Mouse (Mus musculus): ENCODE measurements at regions not wholly inside any gene's neighbourhood (a gene's known extent, or its start where the extent isn't known, plus 50 kb on each side); places are given as distances from the start of the nearest gene placed in this dataset.
"Not testable (repeated sequence)": the region's sequence is repeated elsewhere in the genome, so short reads cannot be mapped to it uniquely, and the experiment has no call there.

DNA sequence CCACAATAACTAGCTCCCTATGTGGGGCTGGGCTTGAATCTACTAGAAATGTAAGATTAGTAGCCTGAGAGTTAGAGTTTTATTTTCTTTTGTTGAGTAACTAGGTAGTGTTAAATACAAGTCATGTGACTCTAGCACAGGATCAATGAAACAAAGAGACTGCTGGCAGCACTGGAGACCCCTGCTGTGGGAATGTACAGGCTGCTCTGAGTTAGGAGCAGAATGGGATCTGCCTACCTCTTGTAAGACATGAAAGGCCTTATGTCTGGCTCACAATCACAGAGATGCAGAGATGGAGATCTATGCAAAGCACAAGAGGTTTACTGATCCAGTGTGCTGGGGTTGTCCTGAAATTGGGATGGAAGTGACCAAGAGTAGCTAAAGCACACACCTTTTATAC is 193.9 kb upstream of the Kcnmb2 start:
- not testable (repeated sequence) for DNase-seq (ENCODE audit: low spot score)

DNA sequence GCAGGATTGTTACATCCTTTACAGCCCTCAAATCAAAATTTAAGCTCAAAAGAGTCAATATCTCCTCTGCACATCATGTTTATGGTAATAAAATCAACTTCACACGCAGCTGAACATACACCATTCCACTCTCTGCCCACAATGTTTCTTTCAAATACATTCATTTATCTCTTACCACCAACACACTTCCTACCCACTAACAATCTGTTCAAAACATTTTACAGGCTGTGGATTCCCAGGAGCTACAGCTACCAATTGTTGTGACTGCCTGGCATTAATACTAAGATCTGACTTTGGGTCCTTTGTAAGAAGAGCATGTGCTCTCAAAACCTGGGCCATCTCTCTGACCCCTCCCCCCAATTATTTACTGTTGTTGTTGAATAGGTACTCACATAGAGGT is 161.0 kb upstream of the Kcnmb2 start:
- peak; percentile 2 for DNase-seq (ENCODE audit: low spot score)

DNA sequence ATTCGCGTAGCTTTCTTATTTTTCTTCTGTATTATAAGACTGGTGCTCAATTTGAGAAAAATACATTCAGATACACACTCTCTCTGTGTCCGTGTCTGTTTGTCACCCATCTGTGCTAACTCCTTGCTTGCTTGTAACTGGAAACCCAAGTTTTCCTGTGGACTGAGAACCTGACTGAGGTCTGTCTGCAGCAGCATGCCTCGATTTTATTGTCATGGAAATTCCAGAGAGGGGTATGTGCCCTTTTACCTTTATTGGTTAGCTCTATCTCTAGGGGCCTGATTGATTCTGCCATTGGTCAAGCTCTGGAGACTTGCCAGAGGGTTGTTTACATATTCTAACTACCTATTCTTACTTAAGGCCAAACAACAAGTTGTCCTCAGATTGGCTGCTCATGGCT is 146.4 kb upstream of the Kcnmb2 start:
- no peak for DNase-seq (ENCODE audit: low spot score)

DNA sequence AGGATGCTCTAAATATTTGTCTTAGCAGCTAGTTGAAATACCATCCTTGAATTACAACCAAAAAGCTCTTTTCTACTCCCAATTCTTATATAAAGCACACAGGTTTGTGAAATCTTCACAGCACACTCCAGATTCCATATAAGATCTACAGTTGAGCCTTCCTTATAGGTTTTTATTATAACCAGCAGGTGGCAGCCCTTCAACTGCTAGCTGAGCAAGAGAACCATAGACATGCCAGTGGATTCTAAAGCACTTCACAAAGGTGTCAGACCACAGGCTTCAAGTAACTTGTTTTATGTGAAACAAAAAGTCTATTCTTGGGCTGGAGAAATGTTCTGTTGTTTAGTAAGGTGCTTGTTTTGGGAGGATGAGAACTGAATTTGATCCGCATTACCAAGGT is 133.1 kb upstream of the Kcnmb2 start:
- DNase-seq (ENCODE audit: low spot score), result no peak

DNA sequence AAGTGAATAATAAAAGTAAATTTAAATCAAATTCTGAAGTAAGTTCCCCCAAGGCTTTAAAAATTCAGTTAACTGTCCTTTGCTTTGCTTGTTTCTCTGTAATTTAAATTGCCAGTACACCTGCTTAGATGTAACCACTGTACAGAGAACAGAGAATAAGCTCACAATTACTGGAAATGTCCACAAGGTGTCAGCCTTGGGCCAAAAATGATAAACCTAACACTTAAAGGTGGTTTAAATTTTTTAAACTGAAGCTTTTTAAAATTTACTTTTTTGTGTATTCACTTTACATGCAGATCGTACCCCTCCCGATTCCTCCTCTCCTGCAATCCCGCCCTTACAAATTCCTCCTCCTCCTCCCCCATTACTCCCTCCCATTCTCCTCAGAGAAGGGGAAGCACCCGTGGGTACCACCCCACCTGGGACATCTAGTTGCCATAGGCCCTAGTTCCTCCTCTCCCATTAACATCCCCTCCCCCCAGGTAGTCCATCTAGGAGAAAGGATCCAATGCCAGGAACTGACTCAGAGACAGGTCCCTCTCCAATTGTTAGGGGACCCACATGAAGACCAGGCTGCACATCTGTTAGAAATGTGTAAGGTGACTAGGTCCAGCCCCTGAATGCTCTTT is 111.9 kb upstream of the Kcnmb2 start:
- DNase-seq (ENCODE audit: low spot score), result peak; percentile 5

DNA sequence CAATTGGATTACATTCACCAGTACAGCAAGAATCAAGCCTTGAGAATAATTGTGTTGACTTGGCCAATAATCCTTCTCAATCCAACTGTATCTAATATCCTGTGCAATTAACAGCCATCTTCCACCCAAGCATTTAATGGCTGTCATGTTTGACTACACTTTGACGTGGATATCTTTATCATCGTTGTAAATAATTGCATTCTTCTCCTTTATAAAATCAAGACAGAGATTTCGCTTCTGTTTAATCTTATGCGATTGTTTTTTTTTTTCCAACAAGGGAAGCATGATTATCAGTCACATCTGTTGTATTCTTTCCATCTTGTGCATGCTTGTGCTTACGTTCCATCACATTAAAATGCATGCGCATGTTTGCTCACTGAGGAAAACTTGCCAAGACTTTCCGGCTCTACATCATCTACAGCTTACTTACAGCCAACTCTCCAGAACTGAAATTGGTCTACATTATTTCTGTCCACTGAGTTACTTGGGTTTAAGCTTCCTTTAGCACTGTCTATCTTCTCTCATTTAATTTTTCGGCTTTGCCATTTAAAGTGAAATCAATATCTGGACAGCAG is 108.8 kb upstream of the Kcnmb2 start:
- no peak for DNase-seq (ENCODE audit: low spot score)

DNA sequence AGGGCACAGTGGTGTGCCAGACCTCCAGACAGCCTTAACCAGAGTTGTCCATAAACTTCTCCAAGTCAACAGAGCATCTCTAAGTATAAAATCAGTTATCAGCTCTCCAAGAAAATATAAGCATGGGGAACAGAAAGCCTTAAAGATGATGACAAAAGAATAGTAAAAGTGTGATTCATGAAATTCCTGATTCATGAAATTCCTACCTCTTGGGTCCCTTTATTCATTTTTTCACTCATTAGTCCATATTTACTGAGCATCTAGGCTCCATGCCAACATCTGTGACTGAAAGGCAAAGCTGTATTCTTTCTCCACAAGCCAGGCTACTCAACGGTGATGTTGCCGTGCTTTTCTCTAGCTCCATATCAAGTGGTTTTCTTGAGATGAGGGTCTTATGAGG is 105.7 kb upstream of the Kcnmb2 start:
- no peak for DNase-seq (ENCODE audit: low spot score)

DNA sequence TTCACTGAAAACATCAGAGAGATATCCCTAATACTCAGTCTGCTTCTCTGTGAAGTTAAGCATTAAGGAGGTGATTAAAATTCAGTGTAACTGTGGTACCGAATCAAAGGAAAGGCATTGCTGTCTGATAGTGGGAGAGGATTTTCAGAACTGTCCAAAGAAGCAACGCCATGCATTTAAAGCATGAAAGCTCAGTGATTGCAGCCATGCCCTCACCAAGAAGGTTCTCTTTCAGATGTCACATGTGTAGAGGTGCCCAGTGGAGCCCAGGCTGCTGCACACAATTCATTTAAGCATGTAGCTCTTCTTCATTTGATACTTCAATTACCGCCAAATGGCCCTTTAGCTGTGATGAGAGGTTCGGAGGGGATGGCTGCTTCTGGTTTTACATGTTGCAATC is 103.1 kb upstream of the Kcnmb2 start:
- no peak for DNase-seq (ENCODE audit: low spot score)

DNA sequence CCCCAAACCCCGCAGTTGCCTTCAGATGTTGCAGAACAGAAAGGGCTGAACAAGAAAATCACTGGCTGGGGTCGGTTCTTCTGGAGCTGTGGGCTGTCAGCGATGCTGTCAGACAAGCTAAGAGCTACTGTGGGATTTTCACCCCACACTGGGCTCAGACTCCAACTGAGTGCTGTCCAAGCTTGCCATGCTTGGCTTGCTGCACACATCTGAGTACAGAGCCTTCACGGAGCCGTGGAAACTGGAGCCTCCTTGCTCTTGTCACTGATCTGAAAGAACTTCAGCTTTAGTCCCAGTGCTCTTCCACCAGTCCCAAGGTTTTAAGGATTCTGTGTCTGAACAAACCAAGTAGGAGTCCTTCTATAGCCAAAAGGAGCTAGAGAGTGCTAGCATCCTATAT is 98.3 kb upstream of the Kcnmb2 start:
- DNase-seq (ENCODE audit: low spot score), result no peak

DNA sequence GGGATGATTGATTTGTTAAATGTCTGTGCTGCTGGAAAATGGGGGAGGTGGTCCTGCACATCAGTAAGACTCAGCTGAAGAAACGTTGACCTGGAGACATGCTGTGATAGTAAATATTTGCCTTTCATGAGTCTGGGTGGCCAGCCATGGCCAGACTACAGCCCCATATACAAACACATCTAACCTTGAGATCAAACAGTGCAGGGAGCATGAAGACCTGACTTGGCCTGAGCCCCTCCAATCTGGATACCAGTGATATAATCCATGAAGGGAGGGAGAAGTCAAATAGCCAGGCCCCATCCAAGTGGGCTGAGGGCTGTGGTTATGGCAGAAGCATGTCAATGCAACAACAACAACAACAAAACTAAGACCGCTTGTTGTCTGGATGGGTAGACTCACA is 94.6 kb upstream of the Kcnmb2 start:
- DNase-seq (ENCODE audit: low spot score), result no peak

DNA sequence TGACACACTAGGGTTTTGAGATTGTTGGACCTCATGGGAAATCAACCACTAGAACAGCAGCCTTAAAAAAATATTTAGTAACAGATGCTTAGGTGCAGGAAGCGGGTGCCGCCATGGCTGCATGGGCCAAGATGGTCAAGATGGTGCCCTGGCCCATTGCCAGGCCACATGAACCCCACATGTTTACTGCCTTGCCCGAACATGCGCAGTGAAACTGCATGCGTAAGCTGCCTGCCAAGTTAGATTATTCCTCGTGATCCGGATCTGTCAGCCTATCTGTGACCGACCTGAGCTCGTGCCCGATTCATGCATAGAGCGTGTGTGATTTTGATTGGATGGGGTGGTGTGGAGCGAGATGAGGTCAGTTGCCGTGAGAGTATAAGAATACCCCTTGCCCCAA is 93.2 kb upstream of the Kcnmb2 start:
- not testable (repeated sequence) for DNase-seq (ENCODE audit: low spot score)

DNA sequence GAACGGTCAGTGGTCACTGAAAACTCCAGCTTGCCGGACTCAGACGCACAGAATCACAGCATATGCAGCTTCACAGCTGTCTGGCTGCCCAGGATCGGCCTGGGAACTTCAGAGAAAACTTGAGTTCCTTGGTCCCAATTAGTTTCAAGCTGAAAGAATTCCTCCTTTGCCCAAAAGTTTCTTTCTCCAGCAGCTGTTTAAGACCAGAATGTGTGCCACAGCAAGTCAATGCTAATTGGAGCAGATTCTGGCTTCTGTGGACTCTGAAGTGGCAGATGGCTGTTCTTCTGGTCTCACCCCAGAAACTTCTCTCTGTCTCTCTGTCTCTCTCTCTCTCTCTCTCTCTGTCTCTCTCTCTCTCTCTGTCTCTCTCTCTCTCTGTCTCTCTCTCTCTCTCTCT is 91.1 kb upstream of the Kcnmb2 start:
- DNase-seq (ENCODE audit: low spot score), result no peak

DNA sequence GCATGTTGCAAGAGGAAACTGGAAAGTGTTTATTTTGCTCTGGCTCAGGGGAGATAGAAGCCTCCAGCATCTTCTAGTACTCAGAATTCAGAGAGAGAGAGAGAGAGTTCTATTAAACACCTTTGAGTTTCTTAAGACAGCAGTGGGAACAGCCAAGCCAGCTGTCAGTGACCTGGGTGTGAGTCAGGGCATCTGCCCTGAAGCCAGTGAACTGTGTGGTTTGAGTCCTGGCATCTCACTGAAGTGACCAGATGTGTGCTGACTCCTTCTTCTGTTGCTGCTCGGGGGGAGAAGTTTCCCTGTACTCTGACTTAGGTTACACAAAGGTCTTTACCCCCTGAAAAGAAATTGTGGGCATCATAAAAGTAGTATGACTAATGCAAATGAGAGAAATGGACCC is 70.4 kb upstream of the Kcnmb2 start:
- no peak for DNase-seq (ENCODE audit: low spot score)

DNA sequence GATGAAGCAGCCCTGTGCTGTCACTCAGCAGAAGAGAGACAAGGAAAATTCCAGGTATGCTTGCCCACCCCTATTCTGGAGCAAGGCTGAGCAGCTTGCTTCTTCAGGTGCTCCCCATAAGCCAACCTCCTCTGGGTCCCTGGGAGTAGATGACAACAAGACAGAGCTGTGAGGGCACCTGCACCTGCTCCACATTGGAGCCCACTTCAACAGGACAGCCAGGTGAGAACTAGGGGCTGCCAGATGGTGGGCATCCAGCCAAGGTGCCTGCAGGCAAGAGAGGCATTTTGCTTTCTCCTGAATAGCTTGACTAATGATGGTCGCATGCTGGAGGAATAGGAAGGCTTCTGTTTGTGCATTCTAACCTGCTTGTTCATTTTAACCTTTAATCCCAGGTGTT is 61.1 kb upstream of the Kcnmb2 start:
- no peak for DNase-seq (ENCODE audit: low spot score)

DNA sequence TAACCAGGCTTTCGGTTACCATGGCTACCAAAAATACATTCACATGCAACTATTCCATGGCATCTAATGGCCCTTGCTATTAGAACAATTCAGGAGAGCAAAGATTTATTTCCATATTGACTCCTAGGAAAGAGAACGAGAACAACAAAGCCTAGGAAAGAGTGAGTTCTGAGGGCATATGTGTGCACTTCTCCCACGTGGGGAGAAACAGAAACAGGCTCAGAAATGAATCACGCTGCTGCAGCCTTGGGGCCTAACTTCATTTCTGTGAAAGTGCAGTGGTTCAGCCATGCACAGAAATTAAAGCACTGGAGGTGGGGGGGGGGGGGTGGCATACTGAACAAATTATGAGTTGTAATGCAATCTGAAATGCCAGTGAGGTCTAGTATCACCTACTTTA is 55.2 kb upstream of the Kcnmb2 start:
- DNase-seq (ENCODE audit: low spot score), result no peak
